11 mouse cellular contexts compared by ENCODE assay signal in genomic region chr2:32673176-32673917, GRCm38 (mm10). TPM values are rescaled to one million over a fixed set of nuclear protein-coding genes. Genes with fewer than 3 reads are reported as not detected.
DNase-seq lines count a peak whose midpoint lies in the region; ATAC-seq and TF ChIP-seq lines count a peak whose summit lies in the region.
"Had no signal": no experiment of that assay in that cellular context is flagged by ENCODE, and none has a peak within 500 bp of the region (broad histone marks: within the 10 kb centered on the region; RNA-seq: fewer than 3 reads in every experiment).

No protein-coding gene starts in this region.

- H3K36me3 ChIP-seq in kidney, embryonic 14.5 days (ENCODE audit: control insufficient read depth, insufficient read depth, low read length): peaks cover 4% of the 10 kb centered on the region; the same call in 1 of the 2 replicates
- H3K36me3 ChIP-seq in liver, embryonic 11.5 days (ENCODE audit: control insufficient read depth, insufficient read depth, low read length): peaks cover 9% of the 10 kb centered on the region

- no peak overlapping the region for H3K4me3 ChIP-seq in gastrocnemius, adult 2 months
- H3K4me3 ChIP-seq in kidney, embryonic 14.5 days (ENCODE audit: low read length): no peak overlapping the region
- no peak overlapping the region for H3K4me3 ChIP-seq in liver, embryonic 11.5 days (ENCODE audit: low read depth, low read length)
- H3K4me3 ChIP-seq: heart, embryonic 12.5 days had no signal

- H3K4me2 ChIP-seq in kidney, embryonic 14.5 days (replicated peaks; ENCODE audit: low read depth, low read length): no peak overlapping the region
- no peak overlapping the region for H3K4me2 ChIP-seq in liver, embryonic 11.5 days
- H3K4me2 ChIP-seq: heart, embryonic 12.5 days; midbrain, embryonic 11.5 days had no signal

- ATAC-seq in kidney, embryonic 14.5 days (ENCODE audit: low FRiP score, low TSS enrichment): 0 out of 2 replicates have a peak, but pooled peaks have one; percentile 52
- peak; percentile 60; the same call in 1 of the 2 replicates for ATAC-seq in liver, embryonic 11.5 days (replicated peaks; ENCODE audit: low FRiP score)
- ATAC-seq: hindbrain, postnatal 0 days had no signal

- no peak for TF ChIP-seq CTCF in gastrocnemius, adult 2 months (IDR thresholded peaks at IDR 0.05)

- no peak overlapping the region for H3K9ac ChIP-seq in kidney, embryonic 14.5 days (ENCODE audit: low read depth, low read length)
- peak overlapping the region; percentile 34; the same call in 1 of the 2 replicates for H3K9ac ChIP-seq in liver, embryonic 11.5 days (ENCODE audit: low read depth, low read length)
- H3K9ac ChIP-seq: heart, embryonic 12.5 days had no signal

- H3K4me1 ChIP-seq in kidney, embryonic 14.5 days (ENCODE audit: control insufficient read depth, insufficient read depth, low read length): no peaks in the 10 kb centered on the region
- H3K4me1 ChIP-seq in liver, embryonic 11.5 days (replicated peaks; ENCODE audit: control insufficient read depth, insufficient read depth, low read length): peaks cover 19% of the 10 kb centered on the region

- 72% methylated on average over 16 of the region's 16 CpGs for WGBS in kidney, embryonic 14.5 days
- WGBS in liver, embryonic 11.5 days: 73% methylated on average over 16 of the region's 16 CpGs

- intact Hi-C loops in gastrocnemius, adult 2 months (cut with DNase I): loop anchor here (5.0 kb wide), 1 partner anchor 41 kb away; no protein-coding TSS in a partner anchor
- intact Hi-C loops in left cerebral cortex, postnatal 4 days (cut with DNase I): no loop called here

- DNase-seq in gastrocnemius, adult 2 months: peak; percentile 13
- no peak for DNase-seq in gastrocnemius, postnatal 4 days (ENCODE audit: low spot score in 2 of 2)
- no peak for DNase-seq in liver, embryonic 11.5 days (ENCODE audit: low spot score)
- DNase-seq in lung, postnatal 14 days: peak; percentile 62
- DNase-seq in cerebellum, adult 11-12 months: no peak
- no peak for DNase-seq in frontal cortex, adult 2 months (ENCODE audit: extremely low spot score in 1 of 2, low spot score in 1 of 2)
- no peak for DNase-seq in left cerebral cortex, postnatal 4 days

- no peak overlapping the region for H3K27ac ChIP-seq in gastrocnemius, adult 2 months
- H3K27ac ChIP-seq in kidney, embryonic 14.5 days (ENCODE audit: low read depth, low read length): no peak overlapping the region
- no peak overlapping the region; the same call in 1 of the 2 replicates for H3K27ac ChIP-seq in liver, embryonic 11.5 days (ENCODE audit: low read depth, low read length)
- H3K27ac ChIP-seq: hindbrain, postnatal 0 days had no signal

- no peaks in the 10 kb centered on the region for H3K27me3 ChIP-seq in kidney, embryonic 14.5 days (ENCODE audit: control insufficient read depth, insufficient read depth, low read length)
- no peaks in the 10 kb centered on the region for H3K27me3 ChIP-seq in liver, embryonic 11.5 days (replicated peaks; ENCODE audit: control insufficient read depth, insufficient read depth, low read length)
- H3K27me3 ChIP-seq: heart, embryonic 12.5 days had no signal

- H3K9me3 ChIP-seq in kidney, embryonic 14.5 days (ENCODE audit: control insufficient read depth, low read length): no peaks in the 10 kb centered on the region
- H3K9me3 ChIP-seq in liver, embryonic 11.5 days (ENCODE audit: control insufficient read depth, low read length): no peaks in the 10 kb centered on the region
- H3K9me3 ChIP-seq: heart, embryonic 12.5 days had no signal

RNA-seq across cellular contexts. Expression of gene Eng, which starts 27.0 kb away (rescaled TPM):
- 10 to 100 TPM; 26.5 to 38.8 TPM for total RNA-seq in gastrocnemius, adult 2 months (2021)
- total RNA-seq in gastrocnemius, postnatal 4 days (2021): 10 to 100 TPM; 55.3 to 60.1 TPM
- polyA plus RNA-seq in kidney, embryonic 14.5 days (2014; fragmentation: Nextera tagmentation; extraction: Ambion mirVana): 34.1 and 55.9 TPM in 2 replicates
- polyA plus RNA-seq in liver, embryonic 11.5 days (2014; fragmentation: Nextera tagmentation; extraction: Ambion mirVana): 39.2 and 40.1 TPM in 2 replicates
- polyA plus RNA-seq in frontal cortex, adult 2 months (2012; rRNA removed): 34.7 and 37.7 TPM in 2 replicates
- 10 to 100 TPM; 21.2 to 26.1 TPM for total RNA-seq in left cerebral cortex, postnatal 4 days (2021)

RNA-seq across cellular contexts. Expression of gene Fpgs, which starts 30.6 kb away (rescaled TPM):
- total RNA-seq in gastrocnemius, adult 2 months (2021): 1 to 10 TPM; 5.9 to 6.9 TPM
- 10 to 100 TPM; 18.7 to 22.4 TPM for total RNA-seq in gastrocnemius, postnatal 4 days (2021)
- 27.1 and 33.2 TPM in 2 replicates for polyA plus RNA-seq in kidney, embryonic 14.5 days (2014; fragmentation: Nextera tagmentation; extraction: Ambion mirVana)
- polyA plus RNA-seq in liver, embryonic 11.5 days (2014; fragmentation: Nextera tagmentation; extraction: Ambion mirVana): 46.2 and 47.1 TPM in 2 replicates
- polyA plus RNA-seq in frontal cortex, adult 2 months (2012; rRNA removed): 16.8 and 24.8 TPM in 2 replicates
- total RNA-seq in left cerebral cortex, postnatal 4 days (2021): 10 to 100 TPM; 26.3 to 30.0 TPM

RNA-seq across cellular contexts. Expression of gene Cdk9, which starts 39.5 kb away (rescaled TPM):
- total RNA-seq in gastrocnemius, adult 2 months (2021): 10 to 100 TPM; 20.2 to 22.0 TPM
- total RNA-seq in gastrocnemius, postnatal 4 days (2021): 10 to 100 TPM; 49.3 to 55.2 TPM
- polyA plus RNA-seq in kidney, embryonic 14.5 days (2014; fragmentation: Nextera tagmentation; extraction: Ambion mirVana): 105 and 106 TPM in 2 replicates
- 83.4 and 84.5 TPM in 2 replicates for polyA plus RNA-seq in liver, embryonic 11.5 days (2014; fragmentation: Nextera tagmentation; extraction: Ambion mirVana)
- polyA plus RNA-seq in frontal cortex, adult 2 months (2012; rRNA removed): 250 and 268 TPM in 2 replicates
- 10 to 100 TPM; 87.8 to 88.0 TPM for total RNA-seq in left cerebral cortex, postnatal 4 days (2021)

RNA-seq across cellular contexts. Expression of gene Sh2d3c, which starts 47.5 kb away (rescaled TPM):
- 10 to 100 TPM in 1 of 2 experiments, 1 to 10 TPM in 1; 4.4 to 12.0 TPM for total RNA-seq in gastrocnemius, adult 2 months (2021)
- 10 to 100 TPM; 18.4 TPM for total RNA-seq in gastrocnemius, postnatal 4 days (2021)
- polyA plus RNA-seq in kidney, embryonic 14.5 days (2014; fragmentation: Nextera tagmentation; extraction: Ambion mirVana): 19.8 and 25.4 TPM in 2 replicates
- 13.4 and 14.2 TPM in 2 replicates for polyA plus RNA-seq in liver, embryonic 11.5 days (2014; fragmentation: Nextera tagmentation; extraction: Ambion mirVana)
- 28.1 and 28.6 TPM in 2 replicates for polyA plus RNA-seq in frontal cortex, adult 2 months (2012; rRNA removed)
- 10 to 100 TPM; 33.1 to 37.2 TPM for total RNA-seq in left cerebral cortex, postnatal 4 days (2021)

RNA-seq across cellular contexts. Expression of gene Ak1, which starts 51.8 kb away (rescaled TPM):
- 1,000 to 10,000 TPM; 1,555 to 1,869 TPM for total RNA-seq in gastrocnemius, adult 2 months (2021)
- total RNA-seq in gastrocnemius, postnatal 4 days (2021): 100 to 1,000 TPM; 892 to 897 TPM
- polyA plus RNA-seq in kidney, embryonic 14.5 days (2014; fragmentation: Nextera tagmentation; extraction: Ambion mirVana): 22.1 and 25.5 TPM in 2 replicates
- polyA plus RNA-seq in liver, embryonic 11.5 days (2014; fragmentation: Nextera tagmentation; extraction: Ambion mirVana): 6.7 and 8.3 TPM in 2 replicates
- 151 and 154 TPM in 2 replicates for polyA plus RNA-seq in frontal cortex, adult 2 months (2012; rRNA removed)
- 100 to 1,000 TPM; 100 to 106 TPM for total RNA-seq in left cerebral cortex, postnatal 4 days (2021)

Comparison
In these comparisons a context has a peak if more than half of its experiments do, and no peak if none do; other contexts are left out.
1. DNase-seq: peak in gastrocnemius, adult 2 months (single experiment) and lung, postnatal 14 days (single experiment); none in gastrocnemius, postnatal 4 days (0 of 2), liver, embryonic 11.5 days (single experiment), cerebellum, adult 11-12 months (single experiment), frontal cortex, adult 2 months (0 of 2) and left cerebral cortex, postnatal 4 days (single experiment).